Mouse (Mus musculus) adrenal gland, postnatal 14 days (tissue): Measurements from ENCODE around the gene Ddah2. TPM values are rescaled to one million over a fixed set of nuclear protein-coding genes. Genes with fewer than 3 reads are reported as not detected.

Experiments
- DNase-seq: peaks from one replicate; pipeline ENCODE4 v3.0.0; 2021; ENCODE audit warnings: mixed read lengths
- long read RNA-seq, 2 experiments: library from polyadenylated mRNA; stranded (forward); transcript quantifications; one replicate each; pipeline ENCODE4 v2.0.0; 2021
- total RNA-seq: library from RNA; stranded (reverse); gene quantifications from 2 replicates; pipeline ENCODE4 v1.2.3, GENCODE M21; 2021

Ddah2 gene
- 24.2 and 30.6 TPM in 2 replicates for total RNA-seq
- long read RNA-seq, experiment 1, transcript Ddah2-201 (7 exons, 1,342 nt) = major isoform, 31 of 44 reads
- long read RNA-seq, experiment 1, partial matches to known transcripts = 5 of 44 reads
- long read RNA-seq, experiment 1, other reads (novel, unspliced or antisense) = 6 of 44 reads
- long read RNA-seq, experiment 2, transcript Ddah2-201 (7 exons, 1,342 nt) = major isoform, 23 of 37 reads
- long read RNA-seq, experiment 2, partial matches to known transcripts = 6 of 37 reads
- long read RNA-seq, experiment 2, other reads (novel, unspliced or antisense) = 6 of 37 reads

- peak; percentile 91 for DNase-seq
These were observed at the start of gene Ddah2 for GRCm38 (mm10) chr17:35058911-35059892. Ddah2 (plus strand) TSS chr17:35059035.

GRCm38 (mm10) chr17:35009586-35009985 lies 49.2 kb upstream of the Ddah2 start:
- no peak for DNase-seq

GRCm38 (mm10) chr17:35011440-35011839 lies 47.4 kb upstream of the Ddah2 start:
- DNase-seq = no peak

- no peak for DNase-seq
These were observed 46.4 kb upstream of the Ddah2 start for GRCm38 (mm10) chr17:35012430-35012829.

DNA sequence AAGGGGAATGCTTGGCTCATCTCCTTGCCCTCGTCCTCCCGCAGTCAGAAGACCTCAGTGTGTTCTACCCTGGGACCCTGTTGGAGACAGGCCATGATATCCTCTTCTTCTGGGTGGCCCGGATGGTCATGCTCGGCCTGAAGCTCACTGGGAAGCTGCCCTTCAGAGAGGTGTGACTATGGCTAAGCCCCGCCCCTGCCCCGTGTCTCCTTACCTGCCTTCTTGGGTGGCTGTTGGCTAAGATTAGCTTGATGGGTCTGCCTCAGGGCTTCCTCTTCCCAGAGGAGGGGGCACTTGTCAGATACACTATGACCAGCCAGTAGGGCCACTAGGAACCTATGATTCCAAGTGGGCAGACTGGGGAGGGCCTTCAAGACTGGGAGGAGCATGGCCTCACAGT lies 45.6 kb upstream of the Ddah2 start:
- no peak for DNase-seq

- DNase-seq = no peak
These were observed 43.5 kb upstream of the Ddah2 start for GRCm38 (mm10) chr17:35015296-35015695.

- DNase-seq = peak; percentile 80
These were observed 42.5 kb upstream of the Ddah2 start, which contains the start of gene Vwa7 for GRCm38 (mm10) chr17:35016376-35016775. Vwa7 (plus strand) TSS chr17:35016579.

DNA sequence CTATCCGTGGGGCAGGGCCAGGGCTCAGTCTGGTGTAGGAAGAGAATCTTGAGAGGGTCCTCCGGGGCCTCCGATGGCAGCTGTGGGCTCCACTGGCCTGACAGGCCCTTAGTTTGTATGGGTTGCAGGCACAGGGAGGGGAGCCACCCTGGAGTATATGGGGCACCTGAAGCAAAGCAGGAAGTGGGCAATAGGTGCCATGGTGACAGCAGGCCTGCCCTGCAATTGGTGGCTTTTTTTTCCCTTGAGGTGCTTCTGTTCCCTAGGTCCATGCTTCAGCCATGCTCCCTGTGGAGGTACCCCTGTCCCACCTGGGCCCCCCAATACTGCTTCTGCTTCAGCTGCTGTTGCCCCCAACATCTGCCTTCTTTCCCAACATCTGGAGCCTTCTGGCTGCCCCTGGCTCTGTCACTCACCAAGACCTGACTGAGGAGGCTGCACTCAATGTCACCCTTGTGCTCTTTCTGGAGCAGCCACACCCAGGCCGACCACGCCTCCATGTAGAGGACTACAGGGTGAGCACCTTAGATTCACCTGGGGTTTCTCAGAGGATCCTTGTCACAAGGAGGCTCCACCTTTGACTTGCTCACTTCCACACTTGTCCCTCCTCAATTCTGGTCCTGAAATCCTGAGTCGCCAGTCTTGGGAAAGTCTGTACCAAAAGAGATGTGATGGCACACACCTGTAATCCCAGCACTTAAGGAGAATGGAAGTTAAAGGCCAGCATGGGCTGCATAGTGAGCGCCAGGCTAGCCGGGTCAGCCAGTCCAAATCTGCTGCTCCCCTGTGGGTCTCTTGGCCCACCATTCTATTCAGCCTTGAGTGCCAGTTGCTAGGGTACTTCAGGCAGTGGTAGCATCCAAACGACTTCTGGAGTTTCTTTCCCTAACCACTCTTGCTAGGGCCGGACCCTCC lies 41.8 kb upstream of the Ddah2 start:
- no peak for DNase-seq

GRCm38 (mm10) chr17:35017706-35018030 lies 41.2 kb upstream of the Ddah2 start:
- DNase-seq = no peak

DNA sequence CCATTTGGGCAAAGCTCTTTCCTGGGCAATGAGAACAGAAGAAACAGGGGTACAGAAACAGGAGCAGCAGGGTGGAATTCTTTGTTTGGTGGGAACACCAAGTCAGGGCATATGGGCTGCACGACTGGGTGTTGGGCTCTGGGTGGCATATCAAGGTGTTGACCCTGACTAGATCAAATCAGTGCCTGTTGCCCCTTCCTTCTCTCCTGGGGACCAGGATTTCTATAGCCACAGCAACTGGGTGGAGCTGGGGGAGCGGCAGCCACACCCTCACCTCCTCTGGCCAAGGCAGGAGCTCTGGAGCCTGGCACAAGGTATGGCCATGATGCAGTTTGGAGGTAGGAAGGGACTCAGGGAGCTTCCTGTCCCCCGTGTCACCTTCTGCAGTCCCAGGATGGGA lies 40.7 kb upstream of the Ddah2 start:
- no peak for DNase-seq

- DNase-seq = no peak
These were observed 38.9 kb upstream of the Ddah2 start for GRCm38 (mm10) chr17:35019894-35020293.

DNA sequence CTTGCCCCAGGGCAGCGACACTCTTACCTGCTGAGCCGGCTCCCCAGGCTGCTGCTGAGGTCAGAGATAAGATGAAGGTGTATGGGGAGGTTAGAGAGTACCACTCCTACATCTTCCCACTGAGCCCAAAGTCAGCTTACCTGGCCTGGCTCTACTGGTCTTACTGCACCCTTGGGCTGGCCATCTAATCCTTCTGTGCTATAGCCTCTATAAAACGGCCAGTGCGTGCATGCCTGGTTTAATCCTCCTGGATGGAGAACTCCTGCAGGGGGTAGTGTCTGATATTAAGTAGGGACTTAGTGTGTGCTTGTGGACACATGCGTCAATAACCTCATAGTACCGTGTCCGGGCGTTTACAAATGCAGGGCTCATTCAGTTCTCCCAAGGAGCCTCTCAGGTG lies 38.3 kb upstream of the Ddah2 start:
- no peak for DNase-seq

GRCm38 (mm10) chr17:35021163-35021808 lies 37.5 kb upstream of the Ddah2 start:
- peak; percentile 95 for DNase-seq

- peak; percentile 3 for DNase-seq
These were observed 36.9 kb upstream of the Ddah2 start for GRCm38 (mm10) chr17:35021842-35022477.

- DNase-seq = no peak
These were observed 36.2 kb upstream of the Ddah2 start for GRCm38 (mm10) chr17:35022541-35023060.

- DNase-seq = no peak
These were observed 35.6 kb upstream of the Ddah2 start for GRCm38 (mm10) chr17:35023221-35023620.

DNA sequence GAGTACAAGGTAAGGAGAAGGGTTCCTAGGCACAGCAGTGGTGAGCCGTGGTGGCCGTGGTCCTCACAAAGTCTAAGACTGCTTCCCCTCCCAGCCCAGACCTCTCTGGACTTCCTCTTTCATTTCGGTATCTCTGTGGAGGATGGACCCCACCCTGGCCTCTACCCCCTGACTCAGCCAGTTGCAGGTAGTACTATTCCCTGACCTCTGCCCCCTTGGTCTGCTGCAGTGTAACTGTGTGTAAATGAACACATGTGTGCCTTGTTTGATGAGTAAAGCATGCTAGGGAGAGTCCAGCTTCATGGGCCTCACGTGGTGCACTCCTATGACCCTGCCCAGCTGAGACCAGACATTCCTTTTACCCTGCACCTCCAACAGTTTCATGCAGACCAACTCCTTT lies 35.1 kb upstream of the Ddah2 start:
- DNase-seq = no peak

- DNase-seq = no peak
These were observed 34.6 kb upstream of the Ddah2 start for GRCm38 (mm10) chr17:35024261-35024660.

DNA sequence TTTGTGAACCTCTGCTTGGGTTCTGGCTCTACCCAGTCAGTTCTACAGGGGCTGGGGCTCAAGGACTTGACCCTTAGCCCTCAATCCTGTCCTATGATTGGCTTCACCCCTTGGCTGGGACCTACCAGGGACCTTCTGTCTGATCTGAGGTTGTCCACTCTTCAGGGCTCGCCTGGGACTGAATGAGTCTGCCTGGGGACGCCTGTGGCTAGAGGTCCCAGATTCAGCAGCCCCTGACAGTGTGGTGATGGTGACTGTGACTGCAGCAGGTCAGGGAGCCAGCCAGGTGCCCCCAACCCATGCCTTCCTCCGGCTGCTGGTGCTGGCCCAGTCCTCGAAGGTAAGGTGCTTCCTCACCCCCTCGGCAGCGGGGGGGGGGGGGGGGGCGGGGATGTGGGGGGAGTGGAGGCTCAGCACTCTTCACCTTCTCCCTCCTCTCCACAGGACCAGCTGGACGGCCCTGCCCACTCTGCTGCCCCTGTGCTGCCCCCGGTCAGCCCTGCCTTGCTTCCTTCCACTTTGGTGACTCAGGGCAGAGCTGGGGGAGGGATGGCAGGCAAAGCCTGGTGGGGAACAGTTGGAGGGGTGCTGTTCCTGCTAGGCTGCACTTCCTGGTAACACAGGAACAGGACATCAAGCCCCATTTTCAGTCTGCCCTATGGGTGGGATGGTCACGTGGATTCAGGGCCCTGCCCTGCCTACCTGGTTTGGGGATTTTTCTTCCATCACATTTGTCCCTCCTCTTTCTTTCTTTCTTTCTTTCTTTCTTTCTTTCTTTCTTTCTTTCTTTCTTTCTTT lies 33.9 kb upstream of the Ddah2 start:
- peak; percentile 51 for DNase-seq

DNA sequence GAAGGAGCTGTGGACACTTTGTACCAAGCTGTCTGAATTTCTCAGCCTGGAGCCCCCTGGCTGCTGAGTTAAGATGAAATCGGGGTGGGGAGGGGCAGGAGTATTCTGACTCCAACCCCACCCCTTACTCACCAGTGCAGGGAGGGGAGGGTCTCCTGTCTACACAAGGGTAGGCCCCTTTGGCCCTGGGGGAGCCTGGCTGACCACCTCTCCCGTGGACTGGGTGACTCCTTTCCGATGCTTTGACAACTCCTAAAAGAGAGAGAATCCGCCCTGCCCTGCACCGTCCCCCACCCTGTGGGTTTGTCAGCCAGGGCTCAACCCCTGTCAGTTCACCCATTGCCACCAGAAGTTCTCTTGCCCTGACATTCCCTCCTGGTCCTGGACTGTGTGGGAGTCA lies 32.6 kb upstream of the Ddah2 start:
- no peak for DNase-seq
